Mouse (Mus musculus) embryonic facial prominence, embryonic 11.5 days (tissue): ENCODE measurements at regions not wholly inside any gene's neighbourhood (a gene's known extent, or its start where the extent isn't known, plus 50 kb on each side); places are given as distances from the start of the nearest gene placed in this dataset.

Source experiments
- ATAC-seq: fragments of 200-750 bp; cut with Nextera tagmentation; replicated peaks from 2 replicates; pipeline ENCODE4 v1.8.0; 2017; ENCODE audit warnings: low read depth; ENCODE audit not compliant: insufficient number of reproducible peaks, low FRiP score, low TSS enrichment
- DNase-seq: peaks from one replicate; pipeline ENCODE4 v3.0.0-alpha.2; 2015; ENCODE audit warnings: low spot score
- H3K27ac ChIP-seq: fragments of 300-500 bp; sonication (generic); replicated peaks from 2 replicates; pipeline ENCODE4 v1.5.1; 2014; ENCODE audit warnings: mild to moderate bottlenecking, low read depth, low read length, control low read depth
- H3K27me3 ChIP-seq: fragments of 300-500 bp; sonication (generic); 2 replicates; pipeline ENCODE4 v1.6.1; 2014; ENCODE audit warnings: mild to moderate bottlenecking, low read length, moderate library complexity, mixed read lengths; ENCODE audit not compliant: control insufficient read depth, insufficient read depth
- H3K36me3 ChIP-seq: fragments of 300-500 bp; sonication (generic); replicated peaks from 2 replicates; pipeline ENCODE4 v1.6.1; 2014; ENCODE audit warnings: low read depth, mild to moderate bottlenecking, low read length, moderate library complexity, mixed read lengths; ENCODE audit not compliant: control insufficient read depth, insufficient read depth
- H3K4me1 ChIP-seq: fragments of 300-500 bp; sonication (generic); 2 replicates; pipeline ENCODE4 v1.6.1; 2014; ENCODE audit warnings: low read length, mixed read lengths; ENCODE audit not compliant: control insufficient read depth, insufficient read depth
- H3K4me2 ChIP-seq: fragments of 300-500 bp; sonication (generic); 2 replicates; pipeline ENCODE4 v1.6.1; 2014; ENCODE audit warnings: low read depth, mild to moderate bottlenecking, control low read depth, low read length, moderate library complexity
- H3K4me3 ChIP-seq: fragments of 300-500 bp; sonication (generic); 2 replicates; pipeline ENCODE4 v1.5.1; 2014; ENCODE audit warnings: low read depth, low read length, control low read depth
- H3K9ac ChIP-seq: fragments of 300-500 bp; sonication (generic); replicated peaks from 2 replicates; pipeline ENCODE4 v1.6.1; 2014; ENCODE audit warnings: mild to moderate bottlenecking, control low read depth, low read length
- H3K9me3 ChIP-seq: fragments of 300-500 bp; sonication (generic); replicated peaks from 2 replicates; pipeline ENCODE4 v1.6.1; 2016; ENCODE audit warnings: mild to moderate bottlenecking, low read length, inconsistent platforms, mixed read lengths; ENCODE audit not compliant: control insufficient read depth
- WGBS: fragments of 180-500 bp; shearing (Covaris S2); extraction: QIAGEN DNeasy Blood & Tissue Kit; methylation state at CpG from one replicate; pipeline ENCODE4 v1.1.7; 2014; 5-methylcytosine and 5-hydroxymethylcytosine counted together

DNA sequence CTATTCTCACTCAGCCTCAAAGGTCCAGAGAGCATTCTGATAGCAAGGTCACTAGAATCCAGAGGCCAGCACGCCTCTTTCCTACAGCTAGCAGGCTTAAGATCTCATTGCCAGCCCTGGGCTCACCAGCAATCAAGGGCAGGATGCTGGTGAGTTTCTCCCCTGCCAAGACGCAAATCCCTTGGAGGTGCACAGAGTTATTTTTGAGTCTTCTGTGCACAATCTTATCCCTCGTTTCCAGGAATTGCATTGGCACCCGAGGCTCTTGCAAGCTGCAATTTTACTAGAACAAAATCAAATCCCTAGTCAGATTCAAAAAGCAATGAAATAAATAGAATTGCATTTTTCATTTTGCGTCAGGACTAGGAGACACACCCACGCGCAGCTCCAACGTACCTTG lies 205.2 kb upstream of the Nlrp1b start:
- Histone ChIP-seq H3K4me1 (no peaks in the 10 kb centered on the region), H3K27ac (no peak overlapping the region), H3K4me2 (no peak overlapping the region), H3K9me3 (no peaks in the 10 kb centered on the region), H3K4me3 (no peak overlapping the region), H3K9ac (no peak overlapping the region), H3K36me3 (no peaks in the 10 kb centered on the region), H3K27me3 (no peaks in the 10 kb centered on the region)
- DNase-seq = no peak
- ATAC-seq = no peak
- WGBS = 64% methylated on average over 8 of the region's 8 CpGs

DNA sequence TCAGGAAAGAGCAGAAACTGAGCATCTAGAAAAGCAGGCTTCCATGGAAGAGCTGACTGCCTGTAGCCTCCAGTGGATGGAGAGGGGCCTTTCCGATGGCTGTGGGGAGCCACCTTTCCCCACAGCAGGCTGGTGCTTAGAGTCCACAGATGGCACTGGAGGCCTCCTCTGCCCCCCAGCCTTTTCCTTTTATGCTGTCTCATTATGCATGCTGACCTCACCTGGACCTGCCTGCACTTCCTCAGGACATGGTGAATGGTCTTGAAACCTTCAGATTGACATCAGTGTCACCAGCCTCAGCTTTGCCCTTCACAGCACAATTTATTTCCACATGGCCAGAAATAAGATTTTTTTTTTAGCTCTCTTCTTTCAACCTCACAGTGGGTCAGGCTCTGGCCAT lies 205.8 kb upstream of the Nlrp1b start:
- Histone ChIP-seq H3K36me3 (no peaks in the 10 kb centered on the region), H3K9ac (no peak overlapping the region), H3K4me2 (no peak overlapping the region), H3K9me3 (no peaks in the 10 kb centered on the region), H3K27me3 (no peaks in the 10 kb centered on the region), H3K27ac (no peak overlapping the region), H3K4me3 (no peak overlapping the region), H3K4me1 (no peaks in the 10 kb centered on the region)
- no peak for DNase-seq
- no peak for ATAC-seq
- WGBS = 67% methylated on average over 1 of the region's 1 CpGs

DNA sequence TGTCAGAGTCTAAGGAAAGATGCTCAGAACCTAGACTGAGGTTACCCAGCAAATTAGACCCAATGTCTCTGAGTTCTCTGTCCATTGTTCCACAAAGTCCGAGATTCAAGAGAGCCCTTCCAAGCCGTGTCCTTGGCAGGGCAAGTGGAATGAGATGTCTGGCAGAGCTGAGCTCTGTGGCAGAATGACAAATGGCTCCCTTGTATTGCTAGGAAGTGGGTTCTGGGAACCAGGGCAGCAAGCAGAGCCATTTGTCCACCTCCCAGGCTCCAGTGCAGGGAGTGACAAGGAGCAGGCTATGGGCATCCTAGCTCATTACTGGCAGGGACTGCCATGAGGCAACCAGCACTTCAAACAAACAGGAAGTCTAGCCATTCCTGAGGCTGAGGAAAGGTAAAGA lies 206.3 kb upstream of the Nlrp1b start:
- WGBS = 73% methylated on average over 2 of the region's 2 CpGs
- H3K4me2 ChIP-seq = no peak overlapping the region
- H3K27ac ChIP-seq = no peak overlapping the region
- H3K27me3 ChIP-seq = no peaks in the 10 kb centered on the region
- no peak overlapping the region for H3K4me3 ChIP-seq
- DNase-seq (no peak), ATAC-seq (no peak)
- H3K9ac ChIP-seq = no peak overlapping the region
- H3K4me1 ChIP-seq = no peaks in the 10 kb centered on the region
- no peaks in the 10 kb centered on the region for H3K9me3 ChIP-seq
- H3K36me3 ChIP-seq = no peaks in the 10 kb centered on the region

DNA sequence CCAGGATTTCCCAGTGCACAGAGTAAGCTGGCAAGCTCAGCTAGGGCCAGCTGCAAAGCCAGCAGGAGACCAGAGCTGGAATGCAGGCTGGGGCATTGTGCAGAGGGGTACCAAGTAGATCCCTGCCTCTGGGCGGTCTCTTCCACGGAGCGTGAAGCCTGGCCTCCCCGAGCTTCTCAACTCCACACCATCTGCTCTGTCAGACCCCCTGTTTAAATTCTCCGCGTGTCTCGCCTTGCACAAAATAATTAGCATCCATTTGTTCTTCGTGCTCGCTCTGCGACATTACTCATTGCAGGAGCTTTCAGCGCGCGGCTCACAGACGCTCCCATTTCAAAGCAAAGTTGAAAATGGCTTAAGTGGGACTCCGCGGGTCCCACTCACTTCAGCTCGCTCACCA lies 209.3 kb upstream of the Nlrp1b start:
- DNase-seq (peak; percentile 16), ATAC-seq (peak; percentile 81)
- Histone ChIP-seq H3K27me3 (no peaks in the 10 kb centered on the region), H3K27ac (no peak overlapping the region), H3K9ac (no peak overlapping the region), H3K4me1 (no peaks in the 10 kb centered on the region), H3K4me3 (no peak overlapping the region), H3K36me3 (no peaks in the 10 kb centered on the region), H3K9me3 (no peaks in the 10 kb centered on the region), H3K4me2 (peak overlapping the region; percentile 19)
- 3% methylated on average over 17 of the region's 17 CpGs for WGBS

DNA sequence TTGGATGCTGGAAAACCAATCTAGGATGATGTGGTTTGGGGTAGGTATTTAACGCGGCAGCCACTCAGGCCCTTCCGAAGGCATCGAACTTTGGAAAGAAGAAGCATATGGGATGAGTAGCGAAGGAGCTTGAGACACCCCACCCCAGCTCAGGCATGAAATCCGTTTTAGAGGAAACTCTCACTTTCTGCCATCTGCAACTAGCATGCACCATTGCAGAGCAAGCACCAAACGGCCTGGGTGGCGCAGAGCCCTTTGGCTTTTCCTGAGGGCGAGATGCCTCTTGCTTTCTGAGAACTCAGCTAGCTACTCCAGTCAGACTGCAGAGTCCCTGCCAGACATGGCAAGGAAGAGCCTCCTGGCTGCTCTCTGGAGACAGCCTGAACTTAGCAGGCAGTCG lies 209.9 kb upstream of the Nlrp1b start:
- no peak for ATAC-seq
- no peak overlapping the region for H3K9ac ChIP-seq
- 54% methylated on average over 10 of the region's 10 CpGs for whole genome bisulfite sequencing

DNA sequence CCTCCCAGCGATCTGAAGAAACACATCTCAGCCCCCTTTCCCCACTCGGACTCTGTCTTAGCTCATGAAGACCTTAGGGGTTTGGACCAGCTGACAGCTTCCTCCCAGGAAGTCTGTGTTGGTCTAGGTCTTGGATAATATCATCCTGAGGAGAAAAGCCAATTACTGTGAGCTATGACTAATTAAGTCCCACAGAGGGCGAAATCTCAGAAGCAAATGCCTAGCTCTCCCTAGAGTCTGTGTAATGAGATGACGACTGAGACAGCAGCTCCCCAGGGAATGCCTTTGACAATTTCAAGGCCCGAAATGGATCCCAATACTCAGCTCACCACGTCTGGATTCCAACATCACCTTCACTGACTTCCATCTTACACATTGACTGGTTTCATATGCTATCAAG lies 213.5 kb upstream of the Nlrp1b start:
- WGBS = 45% methylated on average over 6 of the region's 6 CpGs
- Histone ChIP-seq H3K36me3 (no peaks in the 10 kb centered on the region), H3K27ac (no peak overlapping the region), H3K9me3 (no peaks in the 10 kb centered on the region), H3K27me3 (no peaks in the 10 kb centered on the region), H3K4me1 (no peaks in the 10 kb centered on the region), H3K4me2 (no peak overlapping the region), H3K9ac (no peak overlapping the region), H3K4me3 (no peak overlapping the region)
- DNase-seq (no peak), ATAC-seq (no peak)

More for the DNA sequence above, 209.9 kb upstream of the Nlrp1b start:
- Histone ChIP-seq H3K27me3 (no peaks in the 10 kb centered on the region), H3K36me3 (no peaks in the 10 kb centered on the region), H3K27ac (no peak overlapping the region), H3K4me2 (no peak overlapping the region), H3K4me1 (no peaks in the 10 kb centered on the region), H3K9me3 (no peaks in the 10 kb centered on the region), H3K4me3 (no peak overlapping the region)
- no peak for DNase-seq

DNA sequence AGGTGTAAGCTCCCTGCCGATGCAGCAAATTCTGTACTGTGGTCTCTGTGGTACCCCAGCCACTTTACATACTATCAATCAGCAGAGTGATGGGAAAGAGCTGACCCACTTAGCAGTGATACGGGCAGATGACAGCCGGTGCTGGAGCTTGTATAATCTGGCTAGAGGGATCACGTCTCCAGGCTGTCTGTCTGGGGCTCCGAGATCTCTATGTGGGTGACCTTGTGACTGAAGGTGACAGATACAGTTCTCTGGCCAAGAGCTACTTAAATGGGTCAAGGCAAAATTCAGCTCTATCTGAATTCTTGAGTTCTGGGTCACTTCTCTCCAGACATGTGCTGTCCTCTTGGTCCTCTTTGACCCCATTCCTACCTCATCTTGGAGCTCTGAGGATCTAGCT lies 216.1 kb upstream of the Nlrp1b start:
- no peaks in the 10 kb centered on the region for H3K27me3 ChIP-seq
- H3K9me3 ChIP-seq = no peaks in the 10 kb centered on the region
- ATAC-seq (no peak), DNase-seq (no peak)
- H3K4me2 ChIP-seq = no peak overlapping the region
- no peaks in the 10 kb centered on the region for H3K4me1 ChIP-seq
- H3K9ac ChIP-seq = no peak overlapping the region
- H3K36me3 ChIP-seq = no peaks in the 10 kb centered on the region
- H3K27ac ChIP-seq = no peak overlapping the region
- WGBS = 70% methylated on average over 5 of the region's 5 CpGs
- H3K4me3 ChIP-seq = no peak overlapping the region

DNA sequence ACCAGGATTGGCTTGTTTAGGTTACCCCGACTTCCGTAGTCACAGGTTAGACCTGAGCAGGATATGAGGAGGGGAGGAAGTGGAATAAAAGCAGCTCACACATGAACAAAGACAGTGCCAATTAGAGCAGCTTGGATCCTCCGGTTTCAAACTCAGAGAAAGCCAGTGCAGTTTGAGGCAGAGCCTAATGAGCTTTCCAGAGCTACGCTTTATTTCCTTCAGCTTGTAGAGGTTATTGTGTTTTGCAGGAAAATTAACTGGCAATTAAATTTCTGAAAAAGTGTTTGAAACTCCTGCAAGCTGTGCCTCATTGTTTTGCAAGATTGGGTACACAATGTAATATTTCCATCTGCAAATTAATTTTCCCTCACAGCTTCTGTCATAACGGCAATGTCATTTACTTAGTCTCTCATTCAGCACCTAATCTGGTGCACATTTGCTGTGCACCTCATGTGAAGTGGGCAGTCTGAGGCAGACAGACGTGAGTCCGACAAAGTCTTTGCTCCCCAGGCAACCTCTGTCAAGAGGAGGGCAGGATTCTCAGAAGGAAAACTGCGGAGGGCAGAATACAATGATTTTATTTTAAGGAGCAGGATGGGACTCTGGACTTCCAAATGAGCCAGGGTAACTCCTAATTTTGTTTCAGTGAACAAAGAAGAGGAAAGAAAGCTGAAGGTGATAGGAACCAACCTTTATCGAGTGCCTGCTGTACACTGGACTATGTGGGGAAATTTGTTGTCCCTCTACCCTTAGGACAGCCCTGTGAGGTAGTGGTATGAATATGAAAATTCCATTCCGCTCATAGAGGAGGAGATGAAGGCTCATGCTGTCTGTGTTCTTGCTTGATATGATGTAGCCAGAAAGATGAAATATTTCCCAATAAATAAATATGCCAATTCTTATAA lies 217.6 kb upstream of the Nlrp1b start:
- H3K4me2 ChIP-seq = no peak overlapping the region
- DNase-seq (no peak), ATAC-seq (no peak)
- no peaks in the 10 kb centered on the region for H3K27me3 ChIP-seq
- no peak overlapping the region for H3K27ac ChIP-seq
- H3K36me3 ChIP-seq = no peaks in the 10 kb centered on the region
- no peaks in the 10 kb centered on the region for H3K9me3 ChIP-seq
- H3K9ac ChIP-seq = no peak overlapping the region
- no peak overlapping the region for H3K4me3 ChIP-seq
- no peaks in the 10 kb centered on the region for H3K4me1 ChIP-seq
- WGBS = 57% methylated on average over 10 of the region's 10 CpGs
